Mouse (Mus musculus) ZHBTc4 (cell line): ENCODE data around the gene Cabin1.

Experiments used
- DNase-seq: peaks from one replicate; pipeline ENCODE4 v3.0.0-alpha.2; 2011; ENCODE audit warnings: low read depth, low spot score

Gene Cabin1

DNA sequence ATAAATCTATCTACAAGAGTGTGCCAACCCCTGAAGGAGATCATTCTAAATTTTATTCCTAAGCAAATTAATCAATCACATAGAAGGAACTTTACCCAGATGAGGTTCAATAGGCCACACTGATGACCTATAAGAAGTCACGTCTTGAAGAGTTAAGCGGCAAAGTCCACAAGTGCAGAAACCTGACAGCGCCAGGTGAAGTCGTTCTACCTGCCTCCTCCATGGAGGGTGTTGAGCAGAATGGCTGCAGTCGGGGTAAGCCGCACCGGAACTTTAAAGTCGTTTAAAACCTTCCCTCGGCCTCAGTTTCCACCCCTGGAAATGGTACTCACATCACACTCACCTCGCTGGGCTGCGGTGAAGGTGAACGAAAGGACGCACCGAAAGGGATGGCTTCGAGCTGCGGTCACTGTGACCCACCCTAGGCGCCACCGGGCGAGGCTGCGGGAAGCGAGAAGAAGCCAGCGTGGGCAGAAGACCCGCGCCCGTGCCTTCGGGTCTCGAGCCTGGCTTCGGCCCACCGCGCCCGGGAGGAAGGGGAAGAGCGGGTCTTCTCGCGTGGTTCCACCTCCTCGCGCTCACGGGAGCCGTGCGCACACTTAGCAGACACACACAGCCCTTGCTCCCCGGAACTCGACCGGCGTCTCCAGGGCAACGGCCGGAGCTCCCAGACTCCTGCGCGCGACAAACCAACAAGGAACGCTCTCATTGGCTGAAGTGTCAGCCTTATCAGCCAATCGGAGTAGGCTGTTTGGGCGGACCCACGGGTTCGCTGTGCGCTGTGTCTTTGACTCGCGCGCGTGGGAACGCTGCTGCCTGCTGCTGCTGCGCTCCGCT is at the start of gene Cabin1:
TSS of gene Cabin1 (minus strand) at position 660 of the 837 bp plus-strand sequence.
- DNase-seq, result peak; percentile 99

DNA sequence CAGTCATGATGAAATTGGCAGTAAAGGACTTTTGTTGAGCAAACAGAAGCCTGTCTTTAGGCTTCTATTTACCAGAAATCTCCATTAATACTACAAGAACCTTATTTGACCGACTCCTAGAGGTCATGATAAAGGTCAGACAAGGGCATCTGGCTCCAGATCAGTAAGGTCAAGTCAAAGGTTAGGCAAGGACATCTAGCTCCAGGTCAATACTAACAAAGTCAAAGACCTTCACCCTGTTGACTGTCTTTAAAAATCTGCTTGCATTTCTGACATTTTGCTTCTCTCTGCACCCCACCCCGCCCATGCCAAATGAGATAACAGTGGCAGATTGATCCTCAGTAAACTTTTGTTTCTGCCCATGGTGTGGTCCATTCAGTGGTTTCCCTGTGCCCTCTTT is 40.1 kb upstream of the Cabin1 start:
- no peak for DNase-seq

DNA sequence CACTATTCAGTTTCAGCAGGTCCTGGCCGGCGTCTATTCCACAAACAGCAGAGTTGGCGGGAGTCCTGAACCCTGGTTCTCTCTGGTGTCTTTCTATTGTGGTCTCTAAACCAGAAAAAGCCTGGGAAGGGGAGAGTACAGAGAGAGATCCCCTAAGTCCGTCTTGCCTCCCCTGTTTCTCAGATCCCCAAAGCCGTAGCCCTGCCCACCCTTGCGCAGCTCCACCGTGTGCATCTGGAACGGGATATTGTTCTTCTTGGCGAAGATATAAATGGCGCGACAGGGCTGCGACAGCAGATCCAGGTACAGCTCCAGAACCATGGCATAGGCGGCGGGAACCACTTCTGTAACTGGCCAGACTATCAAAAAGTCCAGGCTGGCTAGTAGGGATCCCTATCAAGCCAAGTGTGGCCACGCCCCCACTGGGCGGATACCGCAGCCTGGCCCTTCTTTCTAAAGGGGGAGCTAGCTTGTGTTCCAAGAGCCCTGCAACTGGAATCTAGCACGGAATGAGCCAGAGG is 34.1 kb upstream of the Cabin1 start, which contains the start of gene Gstt1:
TSS of gene Gstt1 (minus strand) at position 409 of the 521 bp plus-strand sequence.
- DNase-seq, result peak; percentile 36

DNA sequence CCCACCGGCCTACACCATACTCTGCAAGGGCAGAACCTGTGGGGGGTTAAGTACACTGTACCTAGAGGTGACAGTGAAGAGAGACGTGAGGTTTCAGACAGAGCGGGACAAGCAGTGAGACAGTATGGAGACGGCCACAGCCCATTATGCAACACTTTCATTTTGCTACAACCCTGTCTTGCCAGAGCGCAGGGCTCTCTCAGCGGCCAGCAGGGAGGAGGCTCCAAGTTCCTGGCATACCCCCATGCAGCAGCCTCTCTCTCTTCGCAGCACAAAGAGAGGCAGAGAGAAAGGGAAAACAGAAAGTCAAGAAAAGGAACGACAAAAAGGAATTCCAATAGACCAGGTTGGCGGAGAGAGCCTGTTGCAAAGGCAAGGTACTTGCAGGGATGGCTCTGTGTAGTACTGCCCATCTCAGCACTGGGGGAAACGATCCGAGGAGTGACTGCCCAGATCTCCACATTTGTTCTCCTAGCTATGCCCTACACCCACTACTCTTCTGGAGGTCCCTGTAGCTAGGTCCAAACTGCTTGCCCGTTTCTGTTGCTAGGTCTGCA is 33.6 kb upstream of the Cabin1 start:
- DNase-seq, result peak; percentile 16

DNA sequence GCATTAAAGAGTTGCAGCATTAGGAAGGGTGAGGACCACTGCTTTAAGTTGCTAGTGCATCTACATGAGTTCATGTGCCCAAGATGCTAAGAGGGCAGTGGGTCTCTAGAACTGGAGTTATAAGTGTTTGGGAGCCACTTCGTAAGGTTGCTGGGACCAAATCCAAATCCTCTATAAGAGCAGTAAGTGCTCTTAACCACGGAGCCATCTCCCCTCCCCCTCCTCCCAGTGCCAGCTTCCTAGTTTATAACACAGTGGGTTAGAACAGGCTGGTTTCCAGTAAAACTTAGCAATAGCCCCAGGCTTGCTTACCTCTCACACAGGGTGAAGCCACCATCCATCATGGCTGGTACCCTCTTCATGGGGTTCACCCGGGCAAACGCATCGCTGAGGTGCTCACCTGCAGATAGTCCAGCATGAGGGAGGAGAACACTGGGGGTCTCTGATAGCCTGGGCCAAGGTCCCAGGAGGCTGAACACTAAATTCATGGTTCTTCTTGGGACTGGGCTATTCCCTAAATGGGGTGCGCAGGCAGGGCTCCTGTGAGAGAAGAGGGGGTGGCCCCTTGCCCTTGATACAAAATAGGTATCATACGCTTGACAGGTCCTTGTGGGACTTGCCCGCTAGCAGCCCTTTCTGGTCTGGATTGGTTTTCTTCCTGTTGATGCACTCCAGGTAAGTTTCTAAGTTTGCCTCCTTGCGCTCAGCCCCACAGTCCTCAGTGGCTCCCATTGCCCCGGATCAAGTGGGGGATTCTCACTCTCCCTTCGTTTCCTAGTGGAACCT is 32.8 kb upstream of the Cabin1 start:
- DNase-seq, result no peak

DNA sequence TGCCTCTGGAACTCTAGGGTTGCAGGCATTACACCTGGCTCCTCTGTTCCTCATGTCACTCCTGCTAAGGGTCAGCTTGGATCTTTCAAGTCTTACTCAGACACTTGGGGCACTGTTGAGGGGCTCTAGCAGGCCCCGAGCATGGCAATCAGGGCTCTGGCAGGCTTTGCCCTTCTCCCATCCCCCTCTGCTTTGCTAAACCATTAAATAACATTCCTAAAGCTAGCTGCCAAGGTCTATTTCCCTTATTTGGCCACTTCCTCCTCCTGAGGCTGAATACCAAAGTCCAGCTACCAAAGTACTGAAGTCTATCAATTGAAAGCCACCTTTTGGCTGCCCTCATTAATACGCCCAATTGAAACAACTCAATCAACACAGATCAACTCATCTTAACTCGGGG is 30.7 kb upstream of the Cabin1 start:
- peak; percentile 24 for DNase-seq

DNA sequence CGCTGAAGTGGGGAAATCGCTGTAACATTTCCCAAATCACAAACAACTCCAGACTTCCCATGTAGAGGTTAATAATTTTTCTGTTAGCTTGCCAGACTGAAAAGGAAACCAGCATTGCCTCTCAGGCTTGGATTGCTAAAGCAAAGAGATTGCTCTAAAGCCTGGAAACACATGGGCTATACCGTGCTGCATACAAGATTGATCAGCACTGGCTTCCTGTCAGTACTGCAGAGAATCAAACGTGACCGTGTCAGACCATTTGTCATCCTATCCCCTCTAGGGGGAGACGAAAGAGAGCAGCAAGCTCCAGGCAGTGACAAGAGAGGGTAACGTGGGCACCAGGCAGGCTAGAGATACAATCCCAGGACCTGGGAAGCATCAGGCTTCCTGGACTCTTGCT is 26.6 kb upstream of the Cabin1 start:
- peak; percentile 20 for DNase-seq

DNA sequence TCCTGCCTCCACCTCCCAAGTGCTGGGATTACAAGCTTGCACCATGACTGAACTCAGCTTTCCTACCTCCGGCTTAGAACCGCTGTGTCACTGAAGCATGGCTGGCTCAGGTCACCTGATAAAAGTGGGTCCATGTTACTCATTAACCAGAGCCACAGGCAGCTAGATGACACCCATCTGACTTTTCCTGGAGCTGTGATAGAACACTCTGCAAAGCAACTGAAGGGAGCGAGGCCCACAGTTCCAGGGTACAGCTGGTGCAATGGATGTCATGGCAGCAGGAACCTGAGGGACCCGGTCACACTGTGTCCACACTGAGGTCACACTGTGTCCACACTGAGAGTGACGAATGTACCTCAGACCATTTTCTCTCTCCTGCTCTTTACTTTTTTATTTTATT is 25.7 kb upstream of the Cabin1 start:
- no peak for DNase-seq

DNA sequence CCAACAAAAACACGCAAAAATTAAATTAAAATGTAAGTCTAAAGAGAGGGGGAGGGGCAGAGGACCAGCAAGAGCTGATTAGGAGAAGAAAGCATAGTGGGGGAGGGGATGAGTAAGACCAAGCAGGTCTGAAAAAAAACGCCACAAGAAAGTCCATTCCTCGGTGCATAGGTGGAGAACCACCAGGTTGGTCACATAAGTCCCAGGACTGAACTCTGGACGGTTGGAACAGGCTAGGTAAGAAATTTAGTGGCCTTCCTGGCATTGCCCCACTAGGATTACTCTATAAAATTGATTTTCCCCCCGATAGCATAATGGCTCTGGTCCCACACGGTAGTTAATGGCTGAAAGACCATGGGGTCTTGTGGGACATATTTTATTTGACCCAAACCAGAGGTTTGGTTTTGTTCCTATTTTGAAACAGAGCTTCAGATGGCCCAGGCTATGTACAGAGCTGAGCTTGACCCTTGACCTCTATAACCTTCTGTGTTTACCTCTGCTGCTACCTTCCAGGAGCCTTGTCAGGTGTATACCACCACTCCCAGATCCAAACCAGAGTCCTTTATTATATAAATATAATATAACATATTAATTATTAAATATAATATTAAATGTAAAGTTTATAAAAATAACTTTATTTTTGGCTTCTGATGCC is 25.1 kb upstream of the Cabin1 start:
- peak; percentile 24 for DNase-seq

DNA sequence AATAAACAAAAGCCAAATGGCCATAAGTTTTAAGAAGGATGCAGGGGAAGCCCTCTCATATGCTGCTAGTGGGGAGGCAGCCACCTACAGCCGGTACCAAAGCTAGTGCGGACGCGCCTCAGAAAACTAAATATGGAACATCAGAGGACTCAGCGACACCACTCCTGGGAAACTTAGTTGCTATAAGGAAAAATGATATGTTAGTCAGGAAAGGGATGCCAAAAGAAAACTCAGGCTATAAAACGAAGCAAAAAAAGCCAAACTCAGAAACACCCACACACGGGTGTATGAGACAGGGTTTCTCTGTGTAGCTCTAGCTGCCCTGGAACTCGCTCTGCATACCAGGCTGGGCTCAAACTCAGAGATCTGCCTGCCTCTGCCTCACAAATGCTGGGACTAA is 24.1 kb upstream of the Cabin1 start:
- no peak for DNase-seq

DNA sequence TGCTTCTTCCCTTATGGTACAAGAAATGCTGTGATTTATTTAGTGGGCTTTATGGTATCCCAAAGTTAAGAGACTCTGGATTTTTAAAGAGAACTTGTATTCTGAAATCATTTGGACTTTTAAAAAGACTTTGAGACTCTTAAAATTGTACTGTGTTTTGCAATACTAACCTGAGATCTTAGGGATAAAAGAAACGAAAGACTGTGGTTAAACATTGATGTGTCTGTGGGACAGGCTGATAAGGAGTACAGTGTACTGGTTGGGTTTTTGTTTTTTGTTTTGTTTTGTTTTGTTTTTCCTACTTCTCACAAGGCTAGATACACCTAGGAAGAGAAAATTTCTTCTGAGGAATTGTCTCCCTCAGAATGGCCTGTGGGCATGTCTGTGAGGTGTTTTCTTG is 21.3 kb upstream of the Cabin1 start:
- DNase-seq, result no peak

DNA sequence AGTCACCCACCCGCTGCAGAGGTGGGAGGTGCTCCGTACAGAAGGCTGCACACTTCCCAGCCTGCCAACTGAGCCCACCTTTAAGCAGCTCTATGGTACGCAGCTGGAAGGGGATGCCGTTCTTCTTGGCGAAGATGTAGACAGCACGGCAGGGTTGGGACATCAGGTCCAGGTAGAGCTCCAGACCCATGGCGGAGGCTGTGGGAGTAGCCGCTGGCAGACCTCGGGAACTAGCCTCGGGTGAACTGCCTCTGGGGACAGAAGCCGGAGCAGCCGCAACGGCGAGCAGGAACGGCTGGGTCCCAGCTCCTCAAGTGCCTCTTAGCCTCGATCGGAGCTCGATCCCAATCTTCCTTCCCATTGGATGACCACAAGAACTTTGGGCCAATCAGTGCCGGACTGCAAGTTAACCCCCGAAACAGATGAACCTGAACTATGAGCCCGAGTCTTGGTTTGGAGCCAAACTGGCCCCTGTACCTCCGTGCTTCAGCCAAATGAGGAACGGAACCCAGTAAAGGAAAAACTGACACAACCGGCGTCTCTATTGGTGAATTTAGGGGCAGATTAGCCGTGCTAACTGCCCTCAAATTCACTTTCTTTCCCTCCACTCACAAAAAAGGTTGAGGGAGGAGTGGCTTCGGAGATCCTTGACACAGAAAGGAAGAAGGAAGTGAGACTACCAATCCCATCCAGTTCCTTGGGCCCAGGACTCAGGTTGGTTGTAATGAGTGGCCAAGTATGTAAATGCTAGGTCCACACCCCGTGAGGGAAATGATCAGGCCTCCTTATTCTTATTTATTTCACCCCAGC is 16.8 kb upstream of the Cabin1 start, which contains the start of the genes Gm20441 and Gstt3:
TSS of gene Gm20441 (minus strand) at position 186 of the 810 bp plus-strand sequence.
TSS of gene Gstt3 (minus strand) at position 646 of the 810 bp plus-strand sequence.
- peak; percentile 85 for DNase-seq

DNA sequence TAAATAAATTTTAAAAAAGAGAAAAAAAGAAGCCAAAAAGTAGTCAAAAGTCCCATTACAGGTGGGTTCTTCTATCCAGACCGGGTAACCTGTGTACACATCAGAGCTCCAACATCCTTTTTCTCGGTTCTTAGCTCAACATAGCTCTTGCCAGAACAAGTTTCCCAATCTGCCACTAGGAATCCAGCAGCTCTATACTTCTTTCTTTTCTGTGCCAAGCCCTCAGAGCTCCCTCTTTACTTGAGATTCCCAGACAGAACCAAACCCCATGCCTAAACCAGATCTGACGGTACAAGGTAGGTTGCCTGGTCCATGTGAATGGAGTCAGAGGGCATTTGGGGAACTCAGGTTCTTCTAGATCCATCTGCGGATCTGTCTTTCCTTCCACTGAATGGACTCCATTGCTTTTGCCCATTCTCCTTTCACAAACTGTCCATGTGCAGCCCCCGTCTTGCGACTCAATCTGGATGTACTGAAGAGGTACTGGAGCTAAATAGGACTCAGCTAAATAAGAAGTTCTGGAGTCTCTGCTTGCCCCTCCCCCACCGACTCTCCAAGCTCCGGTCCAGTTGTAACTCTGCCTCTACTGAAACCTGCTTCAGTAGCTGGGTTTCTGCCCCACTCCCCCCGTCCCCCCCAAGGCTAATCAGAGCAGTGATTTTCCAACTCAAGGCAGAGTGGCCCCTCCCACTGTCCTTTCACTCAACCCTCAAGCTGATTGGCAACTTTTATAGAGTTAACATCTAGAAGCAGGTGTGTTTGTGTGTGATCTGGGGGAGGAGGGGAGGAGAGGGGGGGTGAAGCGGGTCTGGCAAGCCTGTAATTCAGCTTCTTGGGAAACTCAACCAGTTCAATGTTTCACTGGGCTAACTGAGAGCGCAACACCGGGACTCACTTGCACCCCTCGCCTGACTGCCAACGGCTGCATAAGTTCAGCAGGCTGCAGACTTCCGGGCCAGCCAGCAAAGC is 15.3 kb upstream of the Cabin1 start:
- DNase-seq, result no peak

DNA sequence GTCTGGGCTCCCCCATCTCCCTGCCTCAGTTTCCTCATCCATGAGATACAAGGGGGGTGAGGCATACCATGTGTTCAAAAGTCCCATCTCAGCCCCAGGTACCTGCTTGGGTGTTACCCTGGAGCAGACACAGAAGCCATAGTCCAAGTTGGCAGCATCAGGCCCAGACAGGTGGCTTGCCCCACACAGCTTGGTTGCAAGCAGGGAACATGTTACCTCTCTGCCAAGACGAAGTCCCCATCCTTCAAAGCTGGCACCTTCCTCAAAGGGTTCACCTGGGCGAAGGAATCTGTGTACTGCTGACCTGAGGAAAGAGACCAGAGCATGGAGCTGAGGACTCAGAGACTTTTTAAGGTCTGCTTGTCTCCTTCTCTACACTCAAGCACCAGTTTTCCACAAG is 13.7 kb upstream of the Cabin1 start:
- no peak for DNase-seq

DNA sequence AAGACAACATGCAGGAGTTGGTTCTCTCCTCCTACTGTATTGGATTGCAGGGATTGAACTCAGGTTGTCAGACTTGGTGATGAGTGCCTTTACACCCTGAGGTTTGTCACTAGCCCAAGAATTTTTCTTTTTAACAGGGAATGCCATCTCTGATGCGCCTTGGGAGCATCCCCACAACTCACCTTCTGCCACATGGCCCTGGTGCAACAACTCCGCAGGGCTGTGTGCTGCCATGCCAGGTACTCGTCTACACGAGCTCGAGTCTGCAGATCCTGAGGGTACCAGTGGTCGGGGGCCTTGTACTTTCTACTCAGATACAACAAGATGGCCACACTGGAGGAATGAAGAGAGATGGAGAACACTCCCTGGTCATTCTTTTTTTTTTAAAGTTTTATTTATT is 12.4 kb upstream of the Cabin1 start:
- no peak for DNase-seq

DNA sequence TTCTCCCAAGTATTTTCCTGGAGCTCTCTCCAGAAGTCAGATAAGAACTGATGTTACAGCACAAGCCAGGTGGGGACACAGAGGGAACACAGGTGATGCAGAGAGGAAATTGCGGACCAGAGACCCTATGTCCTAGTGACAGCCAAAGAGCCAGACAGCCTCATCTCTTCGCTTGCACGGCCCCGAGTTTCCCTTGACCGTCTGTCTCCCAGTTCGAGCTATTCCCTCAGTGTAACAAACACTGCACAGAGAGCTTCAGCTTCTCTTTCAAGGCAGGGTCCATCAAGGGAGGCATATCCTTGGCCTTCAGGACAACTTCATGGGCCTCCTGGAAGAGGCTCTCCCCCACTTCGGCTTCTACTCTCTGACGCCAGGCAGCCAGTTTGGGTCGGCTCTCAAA is 10.4 kb upstream of the Cabin1 start:
- DNase-seq, result no peak

DNA sequence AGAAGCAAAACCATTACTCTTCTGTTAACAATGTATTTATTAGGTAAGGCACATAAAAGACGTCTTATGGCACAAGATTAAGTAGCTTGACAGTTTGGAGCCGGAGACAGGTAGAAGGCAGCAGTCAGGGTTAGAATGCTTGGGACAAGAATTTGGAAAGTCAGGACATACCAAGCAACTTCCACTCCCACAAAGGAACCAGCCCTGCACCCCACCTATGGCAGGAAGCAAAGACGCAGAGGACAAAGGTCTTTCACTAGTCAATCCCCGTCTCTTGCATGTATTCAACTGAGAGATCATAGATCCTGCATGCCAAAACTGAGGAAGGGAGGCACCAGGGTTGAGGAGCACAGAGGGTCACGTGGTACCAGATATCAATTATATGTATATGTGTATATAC is 10.0 kb upstream of the Cabin1 start:
- DNase-seq, result no peak

DNA sequence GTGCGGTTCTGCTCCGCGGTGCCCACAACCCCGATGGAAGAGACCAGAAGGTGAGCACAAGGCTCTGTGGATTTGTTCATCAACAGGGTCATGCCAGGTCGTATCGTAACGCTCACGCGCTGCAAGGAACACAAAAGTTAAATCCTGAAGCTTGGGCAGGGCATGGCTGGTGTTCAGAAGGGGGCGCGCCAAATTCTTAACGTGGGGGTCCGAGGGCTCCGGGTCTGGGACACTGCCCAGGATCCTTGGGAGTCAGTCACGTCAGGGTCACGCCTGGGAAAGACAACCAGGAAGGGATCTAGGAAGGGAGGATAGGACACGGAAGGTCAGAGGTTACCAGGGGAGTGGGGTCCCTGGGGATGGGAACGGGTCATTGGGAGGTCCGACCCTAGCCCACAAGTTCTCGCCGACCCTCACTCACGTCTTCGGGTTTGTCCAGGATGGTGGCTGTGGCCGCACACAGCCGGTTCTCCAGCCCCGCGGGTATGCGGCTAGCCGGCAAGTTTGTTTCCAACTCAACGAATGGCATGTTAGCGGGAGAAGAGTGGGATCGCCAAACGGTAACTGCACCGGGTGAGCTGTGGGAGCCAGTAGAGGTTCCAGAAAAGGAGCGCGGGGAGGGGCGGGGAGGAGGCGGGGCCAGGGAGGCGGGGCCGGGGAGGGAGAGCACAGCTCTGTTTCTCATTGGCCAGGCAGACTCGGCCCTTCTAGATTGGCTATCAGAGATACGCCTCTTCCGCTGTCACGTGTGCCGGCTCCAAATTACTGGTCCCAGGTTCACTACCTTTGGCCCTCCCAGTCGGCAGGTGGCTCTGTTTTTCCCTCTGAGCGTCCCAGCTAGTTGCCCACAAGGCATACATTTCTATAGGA is 8.9 kb upstream of the Cabin1 start, which contains the start of gene Ddt:
TSS of gene Ddt (minus strand) at position 620 of the 870 bp plus-strand sequence.
- peak; percentile 97 for DNase-seq
